Mouse (Mus musculus): ENCODE results near the gene Sfmbt1. TPM values are rescaled to one million over a fixed set of nuclear protein-coding genes. Genes with fewer than 3 reads are reported as not detected.

The Sfmbt1 gene
- polyA plus RNA-seq, 1 experiment from 2014 or later: 17.0 TPM

GRCm38 (mm10) chr14:30870206-30871147 is 155.8 kb downstream of the Sfmbt1 start:
- peak; percentile 34 for DNase-seq (ENCODE audit: low spot score)
- WGBS: 80% methylated on average over 25 of the region's 25 CpGs

More at GRCm38 (mm10) chr14:30870206-30871147, 155.8 kb downstream of the Sfmbt1 start:
- Histone ChIP-seq H3K36me3 (replicated peaks) (peaks cover 76% of the 10 kb centered on the region), H3K27ac (replicated peaks) (peak overlapping the region; percentile 66; the same call in 1 of the 2 replicates), H3K27me3 (replicated peaks; ENCODE audit: low read depth, poor library complexity, severe bottlenecking) (no peaks in the 10 kb centered on the region), H3K4me3 (no peak overlapping the region), H3K9me3 (no peaks in the 10 kb centered on the region), H3K4me1 (peaks cover 20% of the 10 kb centered on the region)

Other genes starting within 250 kb of the Sfmbt1 start
- gene Dcp1a, start 235.3 kb upstream of the Sfmbt1 start, polyA plus RNA-seq (2016; fragmentation: Nextera tagmentation; extraction: Ambion mirVana): 39.6 TPM in 2 replicates
- 1.8 and 2.1 TPM in 2 replicates for gene Cacna1d, start 223.4 kb upstream of the Sfmbt1 start, polyA plus RNA-seq (2016; fragmentation: Nextera tagmentation; extraction: Ambion mirVana)
- gene Tkt, start 166.5 kb upstream of the Sfmbt1 start, polyA plus RNA-seq (2016; fragmentation: Nextera tagmentation; extraction: Ambion mirVana): 316 and 334 TPM in 2 replicates
- gene Prkcd, start 88.6 kb upstream of the Sfmbt1 start, polyA plus RNA-seq (2016; fragmentation: Nextera tagmentation; extraction: Ambion mirVana): 31.6 and 37.3 TPM in 2 replicates
- 15.5 and 15.7 TPM in 2 replicates for gene Rft1, start 60.5 kb upstream of the Sfmbt1 start, polyA plus RNA-seq (2016; fragmentation: Nextera tagmentation; extraction: Ambion mirVana)
- gene Tmem110, start 110.7 kb downstream of the Sfmbt1 start, polyA plus RNA-seq (2016; fragmentation: Nextera tagmentation; extraction: Ambion mirVana): 29.5 and 30.2 TPM in 2 replicates
- gene Mustn1, start 164.4 kb downstream of the Sfmbt1 start, polyA plus RNA-seq (2016; fragmentation: Nextera tagmentation; extraction: Ambion mirVana): 0.52 and 0.67 TPM in 2 replicates
- not detected in 2 replicates for gene Itih4, start 171.6 kb downstream of the Sfmbt1 start, polyA plus RNA-seq (2016; fragmentation: Nextera tagmentation; extraction: Ambion mirVana)
- 0.36 TPM in 1 of 2 replicates, not detected in the other for gene Itih3, start 208.9 kb downstream of the Sfmbt1 start, polyA plus RNA-seq (2016; fragmentation: Nextera tagmentation; extraction: Ambion mirVana)
- gene Itih1, start 228.4 kb downstream of the Sfmbt1 start, polyA plus RNA-seq (2016; fragmentation: Nextera tagmentation; extraction: Ambion mirVana): not detected in 2 replicates
- 20.2 and 22.1 TPM in 2 replicates for gene Nek4, start 236.5 kb downstream of the Sfmbt1 start, polyA plus RNA-seq (2016; fragmentation: Nextera tagmentation; extraction: Ambion mirVana)

Data from embryonic facial prominence, embryonic 10.5 days (tissue).